Mouse (Mus musculus): ENCODE data around the gene Abraxas1. TPM values are rescaled to one million over a fixed set of nuclear protein-coding genes. Genes with fewer than 3 reads are reported as not detected.

The Abraxas1 gene
- total and polyA plus RNA-seq, 2 experiments from 2014 or later = 5.2 to 10.3 TPM

- no peak overlapping the region for H3K27ac ChIP-seq (ENCODE audit: low read depth, low read length)
- peaks cover 84% of the 10 kb centered on the region for H3K36me3 ChIP-seq (ENCODE audit: insufficient read depth)
- DNase-seq (no peak), ATAC-seq (no peak)
- no peaks in the 10 kb centered on the region for H3K4me1 ChIP-seq (ENCODE audit: insufficient read depth)
- TF ChIP-seq CTCF (IDR thresholded peaks at IDR 0.05; ENCODE audit: low read depth) = no peak
- H3K9me3 ChIP-seq (ENCODE audit: low read length) = no peaks in the 10 kb centered on the region
- no peak overlapping the region for H3K4me3 ChIP-seq (ENCODE audit: low read depth, low read length)
- WGBS = 92% methylated on average over 7 of the region's 7 CpGs
- H3K27me3 ChIP-seq (ENCODE audit: insufficient read depth, low read length) = no peaks in the 10 kb centered on the region
- no peak overlapping the region for H3K4me2 ChIP-seq (ENCODE audit: low read depth)
- no peak overlapping the region for H3K9ac ChIP-seq
Observed at GRCm38 (mm10) chr5:100766026-100766425, 54.7 kb downstream of the Abraxas1 start.

- peaks cover 48% of the 10 kb centered on the region for H3K36me3 ChIP-seq (ENCODE audit: insufficient read depth)
Observed at GRCm38 (mm10) chr5:100761736-100762135, 59.0 kb downstream of the Abraxas1 start.

GRCm38 (mm10) chr5:100760049-100760663, 60.6 kb downstream of the Abraxas1 start:
- DNase-seq (no peak), ATAC-seq (no peak)
- no peaks in the 10 kb centered on the region for H3K27me3 ChIP-seq (ENCODE audit: insufficient read depth, low read length)
- H3K9me3 ChIP-seq (ENCODE audit: low read length) = no peaks in the 10 kb centered on the region
- H3K27ac ChIP-seq (ENCODE audit: low read depth, low read length) = no peak overlapping the region
- peaks cover 32% of the 10 kb centered on the region for H3K36me3 ChIP-seq (ENCODE audit: insufficient read depth)
- no peak overlapping the region for H3K4me3 ChIP-seq (ENCODE audit: low read depth, low read length)
- WGBS = 78% methylated on average over 10 of the region's 10 CpGs
- TF ChIP-seq CTCF (IDR thresholded peaks at IDR 0.05; ENCODE audit: low read depth) = no peak
- H3K4me2 ChIP-seq (ENCODE audit: low read depth) = no peak overlapping the region
- no peak overlapping the region for H3K9ac ChIP-seq
- no peaks in the 10 kb centered on the region for H3K4me1 ChIP-seq (ENCODE audit: insufficient read depth)

More at GRCm38 (mm10) chr5:100761736-100762135, 59.0 kb downstream of the Abraxas1 start:
- Histone ChIP-seq H3K9ac (no peak overlapping the region), H3K9me3 (ENCODE audit: low read length) (no peaks in the 10 kb centered on the region), H3K27ac (ENCODE audit: low read depth, low read length) (no peak overlapping the region), H3K27me3 (ENCODE audit: insufficient read depth, low read length) (no peaks in the 10 kb centered on the region), H3K4me2 (ENCODE audit: low read depth) (no peak overlapping the region), H3K4me1 (ENCODE audit: insufficient read depth) (no peaks in the 10 kb centered on the region), H3K4me3 (ENCODE audit: low read depth, low read length) (no peak overlapping the region)
- WGBS = 92% methylated on average over 7 of the region's 7 CpGs
- TF ChIP-seq CTCF (IDR thresholded peaks at IDR 0.05; ENCODE audit: low read depth) = no peak
- no peak for DNase-seq
- ATAC-seq = no peak

GRCm38 (mm10) chr5:100758121-100758520, 62.6 kb downstream of the Abraxas1 start:
- H3K27me3 ChIP-seq (ENCODE audit: insufficient read depth, low read length) = no peaks in the 10 kb centered on the region
- no peak overlapping the region for H3K4me2 ChIP-seq (ENCODE audit: low read depth)
- peaks cover 12% of the 10 kb centered on the region for H3K36me3 ChIP-seq (ENCODE audit: insufficient read depth)
- H3K4me3 ChIP-seq (ENCODE audit: low read depth, low read length) = no peak overlapping the region
- no peak overlapping the region for H3K27ac ChIP-seq (ENCODE audit: low read depth, low read length)
- WGBS = 96% methylated on average over 5 of the region's 5 CpGs
- TF ChIP-seq CTCF (IDR thresholded peaks at IDR 0.05; ENCODE audit: low read depth) = no peak
- no peak overlapping the region for H3K9ac ChIP-seq
- no peaks in the 10 kb centered on the region for H3K9me3 ChIP-seq (ENCODE audit: low read length)
- no peaks in the 10 kb centered on the region for H3K4me1 ChIP-seq (ENCODE audit: insufficient read depth)
- ATAC-seq (no peak), DNase-seq (no peak)

Other genes with a start within 250 kb of the Abraxas1 start
- gene Plac8, start 248.7 kb downstream of the Abraxas1 start, total RNA-seq (2014; rRNA removed) = 0.38 and 3.5 TPM in 2 replicates
- 1.5 and 2.0 TPM in 2 replicates for gene Plac8, start 248.7 kb downstream of the Abraxas1 start, polyA plus RNA-seq (2015; fragmentation: Nextera tagmentation; extraction: Ambion mirVana)
- 77.0 and 81.3 TPM in 2 replicates for gene Coq2, start 145.8 kb downstream of the Abraxas1 start, total RNA-seq (2014; rRNA removed)
- gene Coq2, start 145.8 kb downstream of the Abraxas1 start, polyA plus RNA-seq (2015; fragmentation: Nextera tagmentation; extraction: Ambion mirVana) = 65.1 TPM in 2 replicates
- 0.92 and 1.1 TPM in 2 replicates for gene Hpse, start 101.2 kb downstream of the Abraxas1 start, total RNA-seq (2014; rRNA removed)
- 0.41 and 0.58 TPM in 2 replicates for gene Hpse, start 101.2 kb downstream of the Abraxas1 start, polyA plus RNA-seq (2015; fragmentation: Nextera tagmentation; extraction: Ambion mirVana)
- gene Helq, start 22.4 kb downstream of the Abraxas1 start, total RNA-seq (2014; rRNA removed) = 17.4 and 17.9 TPM in 2 replicates
- 6.6 and 9.0 TPM in 2 replicates for gene Helq, start 22.4 kb downstream of the Abraxas1 start, polyA plus RNA-seq (2015; fragmentation: Nextera tagmentation; extraction: Ambion mirVana)
- 56.1 and 70.4 TPM in 2 replicates for gene Mrps18c, start 22.3 kb downstream of the Abraxas1 start, total RNA-seq (2014; rRNA removed)
- gene Mrps18c, start 22.3 kb downstream of the Abraxas1 start, polyA plus RNA-seq (2015; fragmentation: Nextera tagmentation; extraction: Ambion mirVana) = 188 and 239 TPM in 2 replicates
- 1.2 and 4.2 TPM in 2 replicates for gene Gpat3, start 24.7 kb upstream of the Abraxas1 start, total RNA-seq (2014; rRNA removed)
- 0.53 and 0.77 TPM in 2 replicates for gene Gpat3, start 24.7 kb upstream of the Abraxas1 start, polyA plus RNA-seq (2015; fragmentation: Nextera tagmentation; extraction: Ambion mirVana)

Data from forebrain, postnatal 0 days (tissue).